Mouse (Mus musculus): ENCODE results near the gene Tbc1d5.

GRCm38 (mm10) chr17:51111194-51111593 lies 68.0 kb downstream of the Tbc1d5 start:
- TF ChIP-seq CTCF (IDR thresholded peaks at IDR 0.05; ENCODE audit: low read depth) (peak; percentile 19; the same call in 1 of the 2 replicates), EP300 (IDR thresholded peaks at IDR 0.05; ENCODE audit: low read depth) (no peak)
